Mouse (Mus musculus) liver, embryonic 14.5 days (tissue): ENCODE data around the gene Barx2.

ENCODE experiments used
- CTCF ChIP-seq: IDR thresholded peaks from 2 replicates; pipeline ENCODE4 v1.5.1; 2016; ENCODE audit warnings: antibody characterized with exemption, low read depth, control low read depth
- EP300 ChIP-seq: IDR thresholded peaks from 2 replicates; pipeline ENCODE4 v1.6.1; 2016; ENCODE audit warnings: antibody characterized with exemption, low read depth

DNA sequence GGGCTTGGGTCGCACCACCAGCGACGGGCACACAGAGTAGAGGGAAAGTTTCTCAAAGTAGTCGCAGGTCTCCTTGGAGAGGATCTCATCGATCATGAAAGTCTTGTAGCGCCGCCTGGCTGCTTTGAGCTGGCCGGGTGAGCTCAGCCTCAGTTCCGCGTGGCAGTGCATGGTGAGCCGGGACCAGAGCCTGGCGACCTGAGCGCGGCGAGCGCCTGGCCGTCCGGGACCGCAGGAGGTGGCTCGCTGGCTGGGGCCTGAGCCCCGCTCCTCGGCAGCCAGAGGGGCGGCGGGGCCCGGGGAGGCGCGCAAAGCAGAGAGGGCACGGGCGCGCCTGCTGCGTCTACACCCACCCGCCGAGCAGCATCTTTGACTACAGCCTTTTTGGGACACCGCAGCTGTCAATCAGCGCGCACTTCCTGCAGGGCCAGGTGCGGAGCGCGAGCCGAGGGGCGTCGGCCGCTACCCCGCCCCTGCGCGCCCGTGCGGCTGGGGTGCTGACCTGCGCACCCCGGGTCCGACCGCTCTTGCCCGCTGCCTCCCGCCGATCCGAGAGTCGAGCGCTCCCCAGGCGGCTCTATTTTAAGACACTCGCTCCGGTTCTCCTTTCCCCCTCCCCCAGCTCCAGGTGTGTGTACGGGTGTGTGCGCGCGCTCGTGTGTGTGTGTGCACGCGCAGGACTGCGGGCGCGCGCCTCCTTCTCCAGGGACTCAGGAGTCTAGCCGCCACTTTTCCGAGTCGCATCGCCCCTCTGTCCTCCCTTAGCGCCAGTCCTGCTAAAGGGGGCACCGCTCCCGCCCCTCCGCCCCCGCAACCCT, at the start of gene Barx2:
- TF ChIP-seq CTCF: no peak
- no peak for TF ChIP-seq EP300
